Mouse (Mus musculus): ENCODE data around the gene Zfp180.

GRCm38 (mm10) chr7:24133425-24133995, 51.8 kb downstream of the Zfp180 start:
- no peak for TF ChIP-seq POLR2A (IDR thresholded peaks at IDR 0.05; ENCODE audit: borderline replicate concordance, insufficient read depth, low read length)
- TF ChIP-seq CTCF (IDR thresholded peaks at IDR 0.05; ENCODE audit: borderline replicate concordance, insufficient read depth, low read depth, low read length): no peak
